Mouse (Mus musculus): ENCODE data around the gene Gdf3. TPM values are rescaled to one million over a fixed set of nuclear protein-coding genes. Genes with fewer than 3 reads are reported as not detected.

The Gdf3 gene
- polyA plus RNA-seq, 1 experiment from 2014 or later: not detected

- no peaks in the 10 kb centered on the region for H3K4me1 ChIP-seq (replicated peaks)
- no peak overlapping the region for H3K4me3 ChIP-seq (replicated peaks)
- peak overlapping the region; percentile 26 for H3K4me2 ChIP-seq
- no peak for ATAC-seq (ENCODE audit: insufficient number of reproducible peaks, insufficient read depth, low FRiP score, low TSS enrichment, low read depth)
- 0 out of 2 replicates have a peak, but pooled peaks cover 4% of the 10 kb centered on the region for H3K9me3 ChIP-seq
- H3K27me3 ChIP-seq: peaks cover 25% of the 10 kb centered on the region
- no peak overlapping the region for H3K9ac ChIP-seq (replicated peaks)
- 26% methylated on average over 20 of the region's 20 CpGs for WGBS
- H3K27ac ChIP-seq: no peak overlapping the region
- no peaks in the 10 kb centered on the region for H3K36me3 ChIP-seq
These were observed 17.7 kb upstream of the Gdf3 start for GRCm38 (mm10) chr6:122627469-122628108.

- no peak within 1 kb of the TSS for H3K4me3 ChIP-seq (replicated peaks)
- no peaks in the 10 kb centered on the region for H3K4me1 ChIP-seq (replicated peaks)
- H3K27ac ChIP-seq: no peak within 1 kb of the TSS
- H3K36me3 ChIP-seq: no peaks in the 10 kb centered on the region
- 0 out of 2 replicates have a peak, but pooled peaks cover 4% of the 10 kb centered on the region for H3K9me3 ChIP-seq
- no peak within 1 kb of the TSS for H3K4me2 ChIP-seq
- no peak for ATAC-seq (ENCODE audit: insufficient number of reproducible peaks, insufficient read depth, low FRiP score, low TSS enrichment, low read depth)
- 88% methylated on average over 8 of the region's 8 CpGs for WGBS
- peaks cover 25% of the 10 kb centered on the region for H3K27me3 ChIP-seq
- no peak within 1 kb of the TSS for H3K9ac ChIP-seq (replicated peaks)
These were observed 16.2 kb upstream of the Gdf3 start, which contains the start of gene Dppa3 for GRCm38 (mm10) chr6:122626110-122626509. Gene Dppa3, plus strand, starts transcription at chr6:122626410.

- Histone ChIP-seq H3K9ac (replicated peaks) (no peak overlapping the region), H3K4me1 (replicated peaks) (no peaks in the 10 kb centered on the region), H3K27me3 (peaks cover 25% of the 10 kb centered on the region), H3K27ac (no peak overlapping the region), H3K9me3 (0 out of 2 replicates have a peak, but pooled peaks cover 4% of the 10 kb centered on the region), H3K4me3 (replicated peaks) (no peak overlapping the region), H3K36me3 (no peaks in the 10 kb centered on the region), H3K4me2 (no peak overlapping the region)
- 82% methylated on average over 4 of the region's 4 CpGs for WGBS
- ATAC-seq (ENCODE audit: insufficient number of reproducible peaks, insufficient read depth, low FRiP score, low TSS enrichment, low read depth): no peak
These were observed 15.3 kb upstream of the Gdf3 start for GRCm38 (mm10) chr6:122625156-122625555.

GRCm38 (mm10) chr6:122624480-122624879, 14.6 kb upstream of the Gdf3 start:
- no peaks in the 10 kb centered on the region for H3K36me3 ChIP-seq
- 47% methylated on average over 5 of the region's 5 CpGs for WGBS
- H3K9ac ChIP-seq (replicated peaks): no peak overlapping the region
- H3K9me3 ChIP-seq: 0 out of 2 replicates have a peak, but pooled peaks cover 4% of the 10 kb centered on the region
- no peaks in the 10 kb centered on the region for H3K4me1 ChIP-seq (replicated peaks)
- no peak overlapping the region for H3K4me3 ChIP-seq (replicated peaks)
- no peak overlapping the region for H3K4me2 ChIP-seq
- H3K27me3 ChIP-seq: peaks cover 25% of the 10 kb centered on the region
- no peak overlapping the region for H3K27ac ChIP-seq
- no peak for ATAC-seq (ENCODE audit: insufficient number of reproducible peaks, insufficient read depth, low FRiP score, low TSS enrichment, low read depth)

- WGBS: 90% methylated on average over 6 of the region's 6 CpGs
These were observed 11.2 kb upstream of the Gdf3 start for GRCm38 (mm10) chr6:122621066-122621465.

GRCm38 (mm10) chr6:122616022-122616421, 6.1 kb upstream of the Gdf3 start:
- no peak overlapping the region for H3K27ac ChIP-seq
- no peaks in the 10 kb centered on the region for H3K36me3 ChIP-seq
- WGBS: 45% methylated on average over 3 of the region's 3 CpGs
- H3K4me2 ChIP-seq: no peak overlapping the region
- no peaks in the 10 kb centered on the region for H3K27me3 ChIP-seq
- no peaks in the 10 kb centered on the region for H3K9me3 ChIP-seq
- H3K4me1 ChIP-seq (replicated peaks): no peaks in the 10 kb centered on the region
- no peak overlapping the region for H3K4me3 ChIP-seq (replicated peaks)
- ATAC-seq (ENCODE audit: insufficient number of reproducible peaks, insufficient read depth, low FRiP score, low TSS enrichment, low read depth): no peak
- H3K9ac ChIP-seq (replicated peaks): no peak overlapping the region

More at GRCm38 (mm10) chr6:122621066-122621465, 11.2 kb upstream of the Gdf3 start:
- Histone ChIP-seq H3K27me3 (no peaks in the 10 kb centered on the region), H3K9me3 (no peaks in the 10 kb centered on the region), H3K36me3 (no peaks in the 10 kb centered on the region), H3K9ac (replicated peaks) (no peak overlapping the region), H3K4me3 (replicated peaks) (no peak overlapping the region), H3K4me1 (replicated peaks) (no peaks in the 10 kb centered on the region), H3K4me2 (no peak overlapping the region), H3K27ac (no peak overlapping the region)
- ATAC-seq (ENCODE audit: insufficient number of reproducible peaks, insufficient read depth, low FRiP score, low TSS enrichment, low read depth): no peak

GRCm38 (mm10) chr6:122614047-122614446, 4.2 kb upstream of the Gdf3 start:
- no peaks in the 10 kb centered on the region for H3K36me3 ChIP-seq
- 59% methylated on average over 2 of the region's 2 CpGs for WGBS
- no peaks in the 10 kb centered on the region for H3K9me3 ChIP-seq
- no peak overlapping the region for H3K4me3 ChIP-seq (replicated peaks)
- no peak overlapping the region for H3K27ac ChIP-seq
- no peaks in the 10 kb centered on the region for H3K27me3 ChIP-seq
- H3K9ac ChIP-seq (replicated peaks): no peak overlapping the region
- no peak overlapping the region for H3K4me2 ChIP-seq
- no peaks in the 10 kb centered on the region for H3K4me1 ChIP-seq (replicated peaks)
- ATAC-seq (ENCODE audit: insufficient number of reproducible peaks, insufficient read depth, low FRiP score, low TSS enrichment, low read depth): no peak

GRCm38 (mm10) chr6:122612426-122612825, 2.5 kb upstream of the Gdf3 start:
- no peak for ATAC-seq (ENCODE audit: insufficient number of reproducible peaks, insufficient read depth, low FRiP score, low TSS enrichment, low read depth)
- WGBS: 91% methylated on average over 4 of the region's 4 CpGs
- H3K4me2 ChIP-seq: no peak overlapping the region

GRCm38 (mm10) chr6:122609377-122609728, 534 bp downstream of the Gdf3 start:
- Histone ChIP-seq H3K4me2 (no peak overlapping the region), H3K36me3 (no peaks in the 10 kb centered on the region), H3K9ac (replicated peaks) (no peak overlapping the region), H3K4me1 (replicated peaks) (no peaks in the 10 kb centered on the region), H3K27me3 (no peaks in the 10 kb centered on the region), H3K9me3 (no peaks in the 10 kb centered on the region), H3K4me3 (replicated peaks) (no peak overlapping the region), H3K27ac (no peak overlapping the region)
- ATAC-seq (ENCODE audit: insufficient number of reproducible peaks, insufficient read depth, low FRiP score, low TSS enrichment, low read depth): no peak
- WGBS: 65% methylated on average over 9 of the region's 9 CpGs

More at GRCm38 (mm10) chr6:122612426-122612825, 2.5 kb upstream of the Gdf3 start:
- H3K36me3 ChIP-seq: no peaks in the 10 kb centered on the region
- H3K9ac ChIP-seq (replicated peaks): no peak overlapping the region
- H3K4me3 ChIP-seq (replicated peaks): no peak overlapping the region
- no peaks in the 10 kb centered on the region for H3K4me1 ChIP-seq (replicated peaks)
- H3K27me3 ChIP-seq: no peaks in the 10 kb centered on the region
- H3K27ac ChIP-seq: no peak overlapping the region
- H3K9me3 ChIP-seq: no peaks in the 10 kb centered on the region

- H3K4me3 ChIP-seq (replicated peaks): no peak overlapping the region
- no peaks in the 10 kb centered on the region for H3K27me3 ChIP-seq
- ATAC-seq (ENCODE audit: insufficient number of reproducible peaks, insufficient read depth, low FRiP score, low TSS enrichment, low read depth): no peak
- H3K9me3 ChIP-seq: no peaks in the 10 kb centered on the region
- H3K4me2 ChIP-seq: no peak overlapping the region
- H3K27ac ChIP-seq: no peak overlapping the region
- H3K36me3 ChIP-seq: no peaks in the 10 kb centered on the region
- WGBS: 78% methylated on average over 10 of the region's 10 CpGs
- no peaks in the 10 kb centered on the region for H3K4me1 ChIP-seq (replicated peaks)
- no peak overlapping the region for H3K9ac ChIP-seq (replicated peaks)
These were observed 1.2 kb downstream of the Gdf3 start for GRCm38 (mm10) chr6:122608434-122609376.

- H3K4me3 ChIP-seq (replicated peaks): no peak overlapping the region
- no peak overlapping the region for H3K9ac ChIP-seq (replicated peaks)
- WGBS: 91% methylated on average over 12 of the region's 12 CpGs
- H3K27ac ChIP-seq: no peak overlapping the region
- H3K4me2 ChIP-seq: no peak overlapping the region
- H3K36me3 ChIP-seq: no peaks in the 10 kb centered on the region
- no peak for ATAC-seq (ENCODE audit: insufficient number of reproducible peaks, insufficient read depth, low FRiP score, low TSS enrichment, low read depth)
- H3K9me3 ChIP-seq: no peaks in the 10 kb centered on the region
- H3K27me3 ChIP-seq: no peaks in the 10 kb centered on the region
- H3K4me1 ChIP-seq (replicated peaks): no peaks in the 10 kb centered on the region
These were observed 2.2 kb downstream of the Gdf3 start for GRCm38 (mm10) chr6:122607700-122608099.

Measured in limb, embryonic 12.5 days (tissue).